Mouse (Mus musculus): ENCODE measurements at regions not wholly inside any gene's neighbourhood (a gene's known extent, or its start where the extent isn't known, plus 50 kb on each side); places are given as distances from the start of the nearest gene placed in this dataset.

DNA sequence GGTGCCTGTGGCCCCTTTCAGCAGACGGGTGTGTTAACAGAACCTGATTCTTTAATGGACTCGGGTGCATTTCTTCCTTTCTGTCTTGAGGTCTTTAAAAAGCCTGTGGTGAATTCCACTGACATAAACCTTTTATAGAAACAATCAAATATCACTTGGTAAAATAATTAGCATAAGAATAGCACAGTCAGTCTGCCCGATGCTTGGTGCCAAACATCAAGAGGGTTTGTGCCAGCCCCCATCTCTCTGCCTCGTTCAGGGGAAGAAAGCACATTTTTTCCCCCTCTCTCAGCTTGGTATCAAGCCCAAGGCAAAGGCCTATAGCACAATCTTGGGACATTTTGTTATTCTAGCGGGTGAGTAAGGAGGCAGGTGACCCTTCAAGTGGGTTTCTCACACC lies 169.8 kb downstream of the Maf start:
- H3K36me3 ChIP-seq (ENCODE audit: control insufficient read depth, insufficient read depth, low read length): no peaks in the 10 kb centered on the region
- no peak overlapping the region for H3K27ac ChIP-seq (replicated peaks; ENCODE audit: low read depth, low read length)
- 0 out of 2 replicates have a peak, but pooled peaks cover 4% of the 10 kb centered on the region for H3K4me1 ChIP-seq (ENCODE audit: control insufficient read depth, insufficient read depth, low read length)
- H3K9ac ChIP-seq (ENCODE audit: low read length): no peak overlapping the region
- H3K4me3 ChIP-seq (ENCODE audit: low read depth, low read length): no peak overlapping the region
- H3K27me3 ChIP-seq (ENCODE audit: control insufficient read depth, insufficient read depth, low read length): no peaks in the 10 kb centered on the region
- H3K9me3 ChIP-seq (ENCODE audit: control insufficient read depth, low read length): no peaks in the 10 kb centered on the region
- WGBS: 70% methylated on average over 5 of the region's 5 CpGs
- ATAC-seq (ENCODE audit: insufficient number of reproducible peaks, low FRiP score, low TSS enrichment, low read depth) (no peak), DNase-seq (ENCODE audit: low spot score) (no peak)
- H3K4me2 ChIP-seq (ENCODE audit: low read depth, severe bottlenecking): no peak overlapping the region

DNA sequence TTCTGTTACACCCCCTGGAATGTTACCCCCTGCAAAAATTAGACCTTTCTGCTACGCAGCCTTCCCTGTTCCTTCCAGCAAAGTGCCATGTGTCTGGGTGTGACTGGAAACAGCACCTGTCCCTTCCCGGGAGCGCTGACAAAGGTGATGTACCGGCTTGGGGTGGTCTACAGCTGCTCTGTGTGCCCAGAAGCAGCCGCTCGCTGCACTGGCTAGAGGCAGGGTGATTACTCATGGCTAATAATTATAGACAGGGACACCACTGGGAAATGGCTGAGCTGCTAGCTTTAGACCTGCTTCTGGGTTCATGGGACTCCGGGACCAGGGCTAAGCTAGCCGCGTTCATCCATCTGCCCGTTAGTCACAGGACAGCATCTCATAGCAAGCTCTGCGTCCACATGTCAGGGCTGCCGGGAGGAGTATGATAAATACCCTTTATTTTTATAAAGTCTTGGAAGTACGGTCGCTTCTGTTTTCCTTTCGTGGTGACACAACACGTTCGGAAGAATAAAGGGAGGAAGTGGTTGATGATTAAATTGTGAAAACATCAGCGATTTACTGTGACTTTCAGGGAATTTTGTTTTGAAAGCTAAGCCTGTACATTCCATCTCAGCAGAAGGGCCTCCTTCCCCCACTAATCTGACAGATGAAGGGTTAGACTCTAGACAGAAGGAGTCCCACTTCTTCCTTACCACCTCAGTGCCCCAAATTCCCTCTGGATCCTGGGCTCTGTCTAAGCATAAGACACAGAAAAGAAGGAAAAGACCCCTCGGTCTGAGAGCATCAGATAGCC lies 170.8 kb downstream of the Maf start:
- Histone ChIP-seq H3K9me3 (ENCODE audit: control insufficient read depth, low read length) (no peaks in the 10 kb centered on the region), H3K27ac (replicated peaks; ENCODE audit: low read depth, low read length) (no peak overlapping the region), H3K4me1 (ENCODE audit: control insufficient read depth, insufficient read depth, low read length) (0 out of 2 replicates have a peak, but pooled peaks cover 4% of the 10 kb centered on the region), H3K4me2 (ENCODE audit: low read depth, severe bottlenecking) (no peak overlapping the region), H3K36me3 (ENCODE audit: control insufficient read depth, insufficient read depth, low read length) (no peaks in the 10 kb centered on the region), H3K9ac (ENCODE audit: low read length) (no peak overlapping the region), H3K4me3 (ENCODE audit: low read depth, low read length) (no peak overlapping the region), H3K27me3 (ENCODE audit: control insufficient read depth, insufficient read depth, low read length) (no peaks in the 10 kb centered on the region)
- no peak for DNase-seq (ENCODE audit: low spot score)
- no peak for ATAC-seq (ENCODE audit: insufficient number of reproducible peaks, low FRiP score, low TSS enrichment, low read depth)
- whole genome bisulfite sequencing: 70% methylated on average over 19 of the region's 19 CpGs

DNA sequence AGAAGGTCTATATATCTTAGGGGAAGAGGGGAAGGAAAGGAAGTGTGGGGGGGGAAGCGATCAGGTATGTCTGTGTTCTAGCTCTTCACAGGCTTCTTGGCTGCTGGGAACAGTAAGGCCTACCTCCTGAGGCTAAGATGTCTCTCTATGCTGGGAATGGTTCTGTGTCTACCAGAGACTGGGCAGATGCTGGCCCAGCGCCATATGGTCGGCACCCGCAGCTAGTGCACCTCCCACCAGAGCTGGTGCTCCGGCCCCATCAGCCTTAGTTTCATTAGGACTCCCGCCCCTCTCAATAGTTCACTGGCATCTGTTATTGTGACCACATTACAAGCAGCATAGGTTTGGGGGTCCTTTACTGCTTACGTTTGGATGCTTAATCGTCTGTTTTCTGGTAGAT lies 171.6 kb downstream of the Maf start:
- Histone ChIP-seq H3K4me2 (ENCODE audit: low read depth, severe bottlenecking) (no peak overlapping the region), H3K9ac (ENCODE audit: low read length) (no peak overlapping the region), H3K27me3 (ENCODE audit: control insufficient read depth, insufficient read depth, low read length) (no peaks in the 10 kb centered on the region), H3K9me3 (ENCODE audit: control insufficient read depth, low read length) (no peaks in the 10 kb centered on the region), H3K4me1 (ENCODE audit: control insufficient read depth, insufficient read depth, low read length) (0 out of 2 replicates have a peak, but pooled peaks cover 4% of the 10 kb centered on the region), H3K36me3 (ENCODE audit: control insufficient read depth, insufficient read depth, low read length) (no peaks in the 10 kb centered on the region), H3K27ac (replicated peaks; ENCODE audit: low read depth, low read length) (no peak overlapping the region), H3K4me3 (ENCODE audit: low read depth, low read length) (no peak overlapping the region)
- ATAC-seq (ENCODE audit: insufficient number of reproducible peaks, low FRiP score, low TSS enrichment, low read depth) (no peak), DNase-seq (ENCODE audit: low spot score) (no peak)
- WGBS: 77% methylated on average over 8 of the region's 8 CpGs

DNA sequence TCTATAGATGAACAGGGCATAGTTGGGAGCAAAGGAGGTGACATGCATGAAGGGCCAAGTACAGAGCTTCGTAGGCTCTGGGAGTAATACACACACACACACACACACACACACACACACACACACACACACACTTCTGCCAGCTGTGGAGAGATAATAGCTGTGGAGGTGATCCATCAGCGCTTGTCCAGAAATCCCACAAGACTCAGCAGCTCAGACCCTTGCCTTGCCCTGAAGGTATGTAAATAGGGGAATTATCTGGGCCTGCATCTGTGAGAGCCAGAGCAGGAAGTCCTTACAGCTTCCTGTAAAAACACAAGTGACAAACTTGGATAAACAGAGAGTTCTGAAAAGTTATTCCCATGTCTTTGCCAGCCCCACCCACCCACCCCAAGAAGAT lies 173.6 kb downstream of the Maf start:
- Histone ChIP-seq H3K4me3 (ENCODE audit: low read depth, low read length) (no peak overlapping the region), H3K4me1 (ENCODE audit: control insufficient read depth, insufficient read depth, low read length) (0 out of 2 replicates have a peak, but pooled peaks cover 4% of the 10 kb centered on the region), H3K9ac (ENCODE audit: low read length) (no peak overlapping the region), H3K36me3 (ENCODE audit: control insufficient read depth, insufficient read depth, low read length) (no peaks in the 10 kb centered on the region), H3K4me2 (ENCODE audit: low read depth, severe bottlenecking) (no peak overlapping the region), H3K9me3 (ENCODE audit: control insufficient read depth, low read length) (no peaks in the 10 kb centered on the region), H3K27me3 (ENCODE audit: control insufficient read depth, insufficient read depth, low read length) (no peaks in the 10 kb centered on the region), H3K27ac (replicated peaks; ENCODE audit: low read depth, low read length) (no peak overlapping the region)
- DNase-seq (ENCODE audit: low spot score) (no peak), ATAC-seq (ENCODE audit: insufficient number of reproducible peaks, low FRiP score, low TSS enrichment, low read depth) (no peak)
- 78% methylated on average over 2 of the region's 2 CpGs for WGBS

DNA sequence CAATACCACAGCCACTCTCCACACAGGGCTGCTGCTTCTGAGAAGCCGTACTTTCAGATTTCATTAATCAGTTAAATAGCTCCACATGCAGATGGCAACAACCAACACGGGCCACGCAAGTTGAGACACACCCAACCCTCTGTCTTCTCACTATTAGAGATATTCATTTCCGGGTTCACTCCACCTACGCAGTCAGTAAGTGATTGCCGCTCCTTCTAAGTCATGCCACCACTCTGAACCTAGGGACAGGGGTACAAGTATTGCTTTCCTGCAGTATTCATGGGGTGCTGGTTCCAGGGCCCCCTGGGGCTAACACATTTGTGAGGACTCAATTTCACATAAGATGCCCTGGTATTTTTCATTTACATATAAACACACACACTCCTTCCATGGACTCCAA lies 176.3 kb downstream of the Maf start:
- H3K27me3 ChIP-seq (ENCODE audit: control insufficient read depth, insufficient read depth, low read length): no peaks in the 10 kb centered on the region
- H3K9me3 ChIP-seq (ENCODE audit: control insufficient read depth, low read length): no peaks in the 10 kb centered on the region
- H3K27ac ChIP-seq (replicated peaks; ENCODE audit: low read depth, low read length): no peak overlapping the region
- ATAC-seq (ENCODE audit: insufficient number of reproducible peaks, low FRiP score, low TSS enrichment, low read depth) (no peak), DNase-seq (ENCODE audit: low spot score) (no peak)
- H3K4me3 ChIP-seq (ENCODE audit: low read depth, low read length): no peak overlapping the region
- H3K4me1 ChIP-seq (ENCODE audit: control insufficient read depth, insufficient read depth, low read length): 0 out of 2 replicates have a peak, but pooled peaks cover under 1% of the 10 kb centered on the region
- H3K36me3 ChIP-seq (ENCODE audit: control insufficient read depth, insufficient read depth, low read length): no peaks in the 10 kb centered on the region
- H3K9ac ChIP-seq (ENCODE audit: low read length): no peak overlapping the region
- 83% methylated on average over 6 of the region's 6 CpGs for WGBS
- no peak overlapping the region for H3K4me2 ChIP-seq (ENCODE audit: low read depth, severe bottlenecking)

DNA sequence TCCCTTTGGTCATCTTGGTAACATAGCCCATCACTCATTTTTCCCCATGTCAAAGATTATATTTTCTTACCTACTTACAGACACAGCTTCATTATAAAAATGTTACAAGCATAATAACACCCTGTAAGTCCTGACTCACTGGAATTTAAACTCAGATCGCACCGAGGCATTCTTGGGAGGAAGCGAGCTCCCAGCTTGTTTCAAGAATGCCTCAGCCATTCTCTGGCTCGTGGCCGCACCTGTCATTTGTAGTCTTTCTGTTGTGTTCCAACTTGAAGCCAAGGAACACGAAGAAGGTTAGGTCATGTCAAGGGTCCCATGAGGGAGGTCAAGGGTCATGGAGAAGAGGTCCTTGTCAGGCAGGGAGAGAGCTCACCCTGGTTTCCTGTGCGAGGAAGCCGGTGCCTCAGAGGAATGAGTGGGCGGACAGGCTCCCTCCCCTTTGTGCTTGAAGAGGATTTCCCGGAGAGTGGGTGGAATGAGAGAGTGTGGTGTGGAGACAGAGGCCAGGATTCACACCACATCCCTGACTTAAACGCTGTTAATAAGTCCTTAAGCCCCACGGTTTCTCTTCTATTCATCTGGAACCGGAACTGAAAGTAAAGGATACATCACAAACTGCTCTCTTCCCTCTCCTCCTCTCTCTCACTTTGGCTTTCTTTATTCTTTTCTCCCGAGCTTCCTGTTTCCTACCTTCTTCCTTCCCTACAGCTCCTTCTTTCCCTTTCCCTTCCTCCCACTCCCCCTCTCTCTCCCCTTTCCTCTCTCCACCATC lies 177.8 kb downstream of the Maf start:
- ATAC-seq (ENCODE audit: insufficient number of reproducible peaks, low FRiP score, low TSS enrichment, low read depth) (no peak), DNase-seq (ENCODE audit: low spot score) (no peak)
- no peaks in the 10 kb centered on the region for H3K36me3 ChIP-seq (ENCODE audit: control insufficient read depth, insufficient read depth, low read length)
- no peak overlapping the region for H3K4me2 ChIP-seq (ENCODE audit: low read depth, severe bottlenecking)
- no peak overlapping the region for H3K4me3 ChIP-seq (ENCODE audit: low read depth, low read length)
- no peaks in the 10 kb centered on the region for H3K27me3 ChIP-seq (ENCODE audit: control insufficient read depth, insufficient read depth, low read length)
- H3K9ac ChIP-seq (ENCODE audit: low read length): no peak overlapping the region
- WGBS: 62% methylated on average over 14 of the region's 14 CpGs
- no peaks in the 10 kb centered on the region for H3K9me3 ChIP-seq (ENCODE audit: control insufficient read depth, low read length)
- H3K4me1 ChIP-seq (ENCODE audit: control insufficient read depth, insufficient read depth, low read length): no peaks in the 10 kb centered on the region
- no peak overlapping the region for H3K27ac ChIP-seq (replicated peaks; ENCODE audit: low read depth, low read length)

DNA sequence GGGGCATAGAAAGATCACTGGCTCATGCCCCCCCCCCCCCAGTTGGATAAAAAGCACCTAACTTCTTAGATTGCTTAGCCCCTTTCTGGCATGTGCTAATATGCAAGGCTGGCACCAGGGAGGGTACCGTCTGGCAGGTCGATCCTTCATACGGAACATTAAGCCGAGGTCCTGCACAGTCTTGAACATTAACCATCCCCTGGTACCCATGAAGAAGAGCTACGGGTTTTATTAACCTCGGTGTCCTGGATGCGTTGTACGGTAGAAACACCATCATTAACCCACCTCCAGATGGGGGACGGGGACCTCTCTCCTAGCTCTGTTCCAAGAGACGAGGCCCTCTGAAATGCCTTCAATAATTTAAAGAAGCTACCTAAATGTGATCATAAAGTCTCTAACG lies 178.7 kb downstream of the Maf start:
- H3K27ac ChIP-seq (replicated peaks; ENCODE audit: low read depth, low read length): no peak overlapping the region
- H3K4me1 ChIP-seq (ENCODE audit: control insufficient read depth, insufficient read depth, low read length): no peaks in the 10 kb centered on the region
- no peaks in the 10 kb centered on the region for H3K36me3 ChIP-seq (ENCODE audit: control insufficient read depth, insufficient read depth, low read length)
- H3K9me3 ChIP-seq (ENCODE audit: control insufficient read depth, low read length): no peaks in the 10 kb centered on the region
- WGBS: 93% methylated on average over 11 of the region's 11 CpGs
- no peak for ATAC-seq (ENCODE audit: insufficient number of reproducible peaks, low FRiP score, low TSS enrichment, low read depth)
- no peak overlapping the region for H3K4me3 ChIP-seq (ENCODE audit: low read depth, low read length)
- no peak overlapping the region for H3K4me2 ChIP-seq (ENCODE audit: low read depth, severe bottlenecking)
- no peak for DNase-seq (ENCODE audit: low spot score)
- H3K9ac ChIP-seq (ENCODE audit: low read length): no peak overlapping the region
- H3K27me3 ChIP-seq (ENCODE audit: control insufficient read depth, insufficient read depth, low read length): no peaks in the 10 kb centered on the region

DNA sequence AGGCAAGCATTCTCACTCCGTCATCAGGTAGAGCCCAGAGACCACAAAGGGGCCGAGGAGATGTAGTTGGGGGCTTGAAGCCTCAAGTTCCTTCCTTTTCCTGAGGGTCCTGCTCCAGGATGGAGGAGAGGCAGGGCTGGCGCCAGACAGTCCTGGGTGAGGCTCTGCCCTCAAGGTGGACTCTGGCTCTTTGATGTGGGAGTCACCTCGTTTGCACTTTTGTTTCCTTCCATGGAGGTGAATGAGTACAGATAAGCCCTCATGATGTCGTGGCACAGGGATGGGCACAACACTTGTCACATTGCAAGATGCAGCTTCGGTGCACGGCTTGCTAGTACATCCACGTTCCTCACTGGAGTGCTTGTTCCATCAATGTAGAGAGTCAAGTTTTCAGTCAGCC lies 182.4 kb downstream of the Maf start:
- ATAC-seq (ENCODE audit: insufficient number of reproducible peaks, low FRiP score, low TSS enrichment, low read depth) (no peak), DNase-seq (ENCODE audit: low spot score) (no peak)
- no peaks in the 10 kb centered on the region for H3K4me1 ChIP-seq (ENCODE audit: control insufficient read depth, insufficient read depth, low read length)
- no peak overlapping the region for H3K4me3 ChIP-seq (ENCODE audit: low read depth, low read length)
- no peaks in the 10 kb centered on the region for H3K9me3 ChIP-seq (ENCODE audit: control insufficient read depth, low read length)
- H3K36me3 ChIP-seq (ENCODE audit: control insufficient read depth, insufficient read depth, low read length): no peaks in the 10 kb centered on the region
- H3K27ac ChIP-seq (replicated peaks; ENCODE audit: low read depth, low read length): no peak overlapping the region
- no peak overlapping the region for H3K4me2 ChIP-seq (ENCODE audit: low read depth, severe bottlenecking)
- H3K9ac ChIP-seq (ENCODE audit: low read length): no peak overlapping the region
- H3K27me3 ChIP-seq (ENCODE audit: control insufficient read depth, insufficient read depth, low read length): no peaks in the 10 kb centered on the region
- WGBS: 86% methylated on average over 8 of the region's 8 CpGs

Data from limb, embryonic 11.5 days (tissue).